Mouse (Mus musculus): ENCODE measurements at regions not wholly inside any gene's neighbourhood (a gene's known extent, or its start where the extent isn't known, plus 50 kb on each side); places are given as distances from the start of the nearest gene placed in this dataset.
"Not testable (repeated sequence)": the region's sequence is repeated elsewhere in the genome, so short reads cannot be mapped to it uniquely, and the experiment has no call there.

- DNase-seq (ENCODE audit: low spot score in 2 of 2), result no peak
These were observed 143.9 kb upstream of the Rps6ka3 start for GRCm38 (mm10) chrX:159066212-159066611.

- no peak for DNase-seq (ENCODE audit: low spot score in 2 of 2)
These were observed 137.5 kb upstream of the Rps6ka3 start for GRCm38 (mm10) chrX:159072647-159073046.

- no peak for DNase-seq (ENCODE audit: low spot score in 2 of 2)
These were observed 136.6 kb upstream of the Rps6ka3 start for GRCm38 (mm10) chrX:159073533-159073932.

- DNase-seq (ENCODE audit: low spot score in 2 of 2), result no peak
These were observed 129.6 kb upstream of the Rps6ka3 start for GRCm38 (mm10) chrX:159080508-159080907.

- not testable (repeated sequence) for DNase-seq (ENCODE audit: low spot score in 2 of 2)
These were observed 99.5 kb upstream of the Rps6ka3 start for GRCm38 (mm10) chrX:159110651-159111050.

GRCm38 (mm10) chrX:159116210-159116609, 93.9 kb upstream of the Rps6ka3 start:
- DNase-seq (ENCODE audit: low spot score in 2 of 2), result no peak

- no peak for DNase-seq (ENCODE audit: low spot score in 2 of 2)
These were observed 69.6 kb upstream of the Rps6ka3 start for GRCm38 (mm10) chrX:159140554-159140953.

GRCm38 (mm10) chrX:159143278-159143677, 66.8 kb upstream of the Rps6ka3 start:
- DNase-seq (ENCODE audit: low spot score in 2 of 2), result no peak

GRCm38 (mm10) chrX:159144674-159145073, 65.4 kb upstream of the Rps6ka3 start:
- DNase-seq (ENCODE audit: low spot score in 2 of 2), result no peak

- DNase-seq (ENCODE audit: low spot score in 2 of 2), result no peak
These were observed 64.9 kb upstream of the Rps6ka3 start for GRCm38 (mm10) chrX:159145212-159145611.

GRCm38 (mm10) chrX:159155786-159156185, 54.3 kb upstream of the Rps6ka3 start:
- no peak for DNase-seq (ENCODE audit: low spot score in 2 of 2)

- no peak for DNase-seq (ENCODE audit: low spot score in 2 of 2)
These were observed 53.1 kb upstream of the Rps6ka3 start for GRCm38 (mm10) chrX:159156976-159157375.

- DNase-seq (ENCODE audit: low spot score in 2 of 2), result no peak
These were observed 50.4 kb upstream of the Rps6ka3 start for GRCm38 (mm10) chrX:159159727-159160126.
